Mouse (Mus musculus) embryonic facial prominence, embryonic 12.5 days (tissue): ENCODE data around the gene Gm10488. TPM values are rescaled to one million over a fixed set of nuclear protein-coding genes. Genes with fewer than 3 reads are reported as not detected.
"Not testable (repeated sequence)": the region's sequence is repeated elsewhere in the genome, so short reads cannot be mapped to it uniquely, and the experiment has no call there.

Experiments used
- ATAC-seq: fragments of 200-750 bp; cut with Nextera tagmentation; 2 replicates; pipeline ENCODE4 v1.8.0; 2017; ENCODE audit not compliant: insufficient number of reproducible peaks, insufficient read depth, low FRiP score, low TSS enrichment
- H3K27ac ChIP-seq: fragments of 300-500 bp; sonication (generic); 2 replicates; pipeline ENCODE4 v1.5.1; 2016; ENCODE audit warnings: mild to moderate bottlenecking
- H3K27me3 ChIP-seq: fragments of 300-500 bp; sonication (generic); 2 replicates; pipeline ENCODE4 v1.6.1; 2016; ENCODE audit warnings: mild to moderate bottlenecking, moderate library complexity
- H3K36me3 ChIP-seq: fragments of 300-500 bp; sonication (generic); 2 replicates; pipeline ENCODE4 v1.6.1; 2016; ENCODE audit warnings: mild to moderate bottlenecking
- H3K4me1 ChIP-seq: fragments of 300-500 bp; sonication (generic); 2 replicates; pipeline ENCODE4 v1.6.1; 2016
- H3K4me2 ChIP-seq: fragments of 300-500 bp; sonication (generic); replicated peaks from 2 replicates; pipeline ENCODE4 v1.6.1; 2016; ENCODE audit warnings: mild to moderate bottlenecking, moderate library complexity
- H3K4me3 ChIP-seq: fragments of 300-500 bp; sonication (generic); 2 replicates; pipeline ENCODE4 v1.5.1; 2016; ENCODE audit warnings: mild to moderate bottlenecking
- H3K9ac ChIP-seq: fragments of 300-500 bp; sonication (generic); 2 replicates; pipeline ENCODE4 v1.6.1; 2016; ENCODE audit warnings: mild to moderate bottlenecking, moderate library complexity
- H3K9me3 ChIP-seq: fragments of 300-500 bp; sonication (generic); 2 replicates; pipeline ENCODE4 v1.6.1; 2016; ENCODE audit warnings: mild to moderate bottlenecking, moderate library complexity
- WGBS: fragments of 180-500 bp; shearing (Covaris S2); methylation state at CpG from one replicate; pipeline ENCODE4 v1.1.7; 2016; 5-methylcytosine and 5-hydroxymethylcytosine counted together
- microRNA-seq: library from miRNA; unstranded; fragments of <30 nt; microRNA quantifications from one replicate; pipeline ENCODE4, GENCODE M21; 2017
- polyA plus RNA-seq: library from polyadenylated mRNA; unstranded; fragments of >200 nt; fragmentation: Nextera tagmentation; extraction: Ambion mirVana; gene quantifications from 2 replicates; pipeline ENCODE4 v1.2.1, GENCODE M21; 2016

The Gm10488 gene
- polyA plus RNA-seq: not detected in 2 replicates

GRCm38 (mm10) chrX:29976014-29976413, at the start of gene Gm10488:
Gm10488 (plus strand) TSS chrX:29976314.
- ATAC-seq, H3K27me3 ChIP-seq, H3K36me3 ChIP-seq, H3K4me1 ChIP-seq, H3K9me3 ChIP-seq, H3K9ac ChIP-seq, H3K4me2 ChIP-seq, H3K4me3 ChIP-seq, H3K27ac ChIP-seq: not testable (repeated sequence)
- WGBS: no CpG with 5 or more reads among the region's 6 CpGs

Small RNA genes lying within 50 kb of the gene (microRNA-seq; reads per million reads assigned to microRNA genes)
- gene Gm44298: not detected
